Mouse (Mus musculus) liver, embryonic 12.5 days (tissue): ENCODE results near the gene Creb1. TPM values are rescaled to one million over a fixed set of nuclear protein-coding genes. Genes with fewer than 3 reads are reported as not detected.

Experiments
- ATAC-seq: fragments of 200-750 bp; cut with Nextera tagmentation; 2 replicates; pipeline ENCODE4 v1.8.0; 2017; ENCODE audit warnings: moderate number of reproducible peaks, mild to moderate bottlenecking, moderate library complexity
- H3K27ac ChIP-seq: fragments of 300-500 bp; sonication (generic); 2 replicates; pipeline ENCODE4 v1.5.1; 2016; ENCODE audit warnings: mild to moderate bottlenecking
- H3K27me3 ChIP-seq: fragments of 300-500 bp; sonication (generic); replicated peaks from 2 replicates; pipeline ENCODE4 v1.6.1; 2016; ENCODE audit warnings: mild to moderate bottlenecking, moderate library complexity
- H3K36me3 ChIP-seq: fragments of 300-500 bp; sonication (generic); 2 replicates; pipeline ENCODE4 v1.6.1; 2016; ENCODE audit warnings: mild to moderate bottlenecking, moderate library complexity
- H3K4me1 ChIP-seq: fragments of 300-500 bp; sonication (generic); 2 replicates; pipeline ENCODE4 v1.6.1; 2016
- H3K4me2 ChIP-seq: fragments of 300-500 bp; sonication (generic); 2 replicates; pipeline ENCODE4 v1.6.1; 2016; ENCODE audit warnings: mild to moderate bottlenecking, moderate library complexity
- H3K4me3 ChIP-seq: fragments of 300-500 bp; sonication (generic); 2 replicates; pipeline ENCODE4 v1.5.1; 2016; ENCODE audit warnings: mild to moderate bottlenecking, moderate library complexity
- H3K9ac ChIP-seq: fragments of 300-500 bp; sonication (generic); 2 replicates; pipeline ENCODE4 v1.6.1; 2016; ENCODE audit warnings: mild to moderate bottlenecking, moderate library complexity
- H3K9me3 ChIP-seq: fragments of 300-500 bp; sonication (generic); replicated peaks from 2 replicates; pipeline ENCODE4 v1.6.1; 2016; ENCODE audit warnings: mild to moderate bottlenecking, moderate library complexity
- WGBS: fragments of 180-500 bp; shearing (Covaris S2); methylation state at CpG from one replicate; pipeline ENCODE4 v1.1.7; 2016; ENCODE audit not compliant: insufficient replicate concordance; 5-methylcytosine and 5-hydroxymethylcytosine counted together
- polyA plus RNA-seq: library from polyadenylated mRNA; unstranded; fragments of >200 nt; fragmentation: Nextera tagmentation; extraction: Ambion mirVana; gene quantifications from 2 replicates; pipeline ENCODE4 v1.2.1, GENCODE M21; 2016

Gene Creb1
- polyA plus RNA-seq, result 19.4 and 20.9 TPM in 2 replicates

DNA sequence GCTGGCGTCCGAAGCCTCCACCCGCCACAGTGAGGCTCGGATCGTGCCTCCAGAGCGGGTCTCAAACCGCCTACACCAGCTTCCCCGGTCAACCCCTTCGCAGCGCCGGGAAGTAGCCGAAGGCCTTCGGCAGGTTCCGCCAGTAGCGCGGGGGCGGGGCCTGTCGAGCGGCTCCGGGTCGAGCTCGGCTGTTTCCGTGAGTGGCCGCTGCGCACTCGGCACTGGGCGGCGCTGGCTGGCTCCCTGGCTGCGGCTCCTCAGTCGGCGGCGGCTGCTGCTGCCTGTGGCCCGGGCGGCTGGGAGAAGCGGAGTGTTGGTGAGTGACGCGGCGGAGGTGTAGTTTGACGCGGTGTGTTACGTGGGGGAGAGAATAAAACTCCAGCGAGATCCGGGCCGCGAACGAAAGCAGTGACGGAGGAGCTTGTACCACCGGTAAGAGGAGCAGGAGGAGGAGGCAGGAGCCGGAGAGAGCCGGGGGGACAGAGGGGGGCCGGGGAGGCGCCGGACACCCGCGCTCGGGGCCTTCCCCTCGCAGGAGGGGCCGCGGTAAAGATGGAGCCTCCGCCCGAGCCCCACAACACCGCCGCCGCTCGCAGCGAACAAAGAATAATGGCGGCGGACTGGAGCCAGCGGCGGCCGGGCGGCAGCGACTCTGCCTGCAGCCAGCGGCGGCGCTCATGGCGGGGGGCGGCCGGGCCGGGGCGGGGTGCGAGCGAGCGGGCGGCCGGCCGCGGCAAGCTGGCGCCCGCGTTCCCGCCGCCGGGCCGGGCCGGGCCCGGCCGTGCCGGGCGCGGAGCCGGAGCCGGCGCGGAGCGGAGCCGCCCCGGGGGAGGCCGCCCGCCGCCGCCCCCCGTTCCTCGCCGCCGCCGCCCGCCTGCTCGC is at the start of gene Creb1:
Gene Creb1, plus strand, starts transcription at position 57 of the 882 bp plus-strand sequence.
- H3K4me2 ChIP-seq, result peak within 1 kb of the TSS; percentile 93
- no peaks in the 10 kb centered on the region for H3K27me3 ChIP-seq
- H3K4me3 ChIP-seq, result peak within 1 kb of the TSS; percentile 90
- H3K4me1 ChIP-seq, result peaks cover 52% of the 10 kb centered on the region
- H3K36me3 ChIP-seq, result peaks cover 10% of the 10 kb centered on the region
- H3K9ac ChIP-seq, result peak within 1 kb of the TSS; percentile 96
- WGBS, result under 1% methylated on average over 80 of the region's 119 CpGs
- peak; percentile 93 for ATAC-seq
- peak within 1 kb of the TSS; percentile 100 for H3K27ac ChIP-seq
- H3K9me3 ChIP-seq, result no peaks in the 10 kb centered on the region

DNA sequence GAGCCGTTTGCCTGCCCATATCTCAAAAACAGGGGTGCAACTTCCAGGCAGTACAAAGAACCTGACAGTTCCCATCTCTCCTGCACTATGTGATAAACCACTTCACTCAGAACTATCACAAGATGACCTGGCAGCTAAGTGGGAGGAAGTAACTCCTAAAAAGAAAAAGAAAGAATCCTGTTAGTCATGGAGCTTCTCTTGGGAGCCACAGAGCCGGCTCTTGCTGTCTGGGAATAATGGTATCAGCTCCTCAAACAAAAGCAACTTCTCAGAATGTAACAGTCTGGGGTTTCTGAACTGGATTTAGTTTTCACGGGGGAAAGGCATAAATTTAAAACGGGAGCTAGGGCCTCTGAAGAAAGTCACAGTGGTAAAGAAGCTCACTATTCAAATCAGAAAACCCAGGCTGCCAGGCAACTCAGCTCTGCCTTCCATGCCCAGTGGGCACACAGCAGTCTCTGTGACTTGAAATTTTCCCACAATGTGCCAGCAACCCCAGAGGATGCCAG is 43.9 kb upstream of the Creb1 start:
- Histone ChIP-seq H3K4me2 (no peak overlapping the region), H3K27ac (no peak overlapping the region), H3K4me1 (peaks cover 12% of the 10 kb centered on the region; the same call in 1 of the 2 replicates), H3K9ac (no peak overlapping the region), H3K9me3 (no peaks in the 10 kb centered on the region), H3K36me3 (no peaks in the 10 kb centered on the region), H3K4me3 (no peak overlapping the region), H3K27me3 (no peaks in the 10 kb centered on the region)
- 24% methylated on average over 4 of the region's 4 CpGs for WGBS
- ATAC-seq, result no peak

GRCm38 (mm10) chr1:64496803-64497202 is 35.6 kb upstream of the Creb1 start:
- H3K36me3 ChIP-seq, result no peaks in the 10 kb centered on the region
- no peak overlapping the region for H3K4me2 ChIP-seq
- H3K9me3 ChIP-seq, result no peaks in the 10 kb centered on the region
- ATAC-seq, result peak; percentile 79
- H3K27me3 ChIP-seq, result no peaks in the 10 kb centered on the region
- H3K9ac ChIP-seq, result no peak overlapping the region
- peaks cover 10% of the 10 kb centered on the region for H3K4me1 ChIP-seq
- H3K27ac ChIP-seq, result 0 out of 2 replicates have a peak overlapping the region, but pooled peaks have one; percentile 38
- H3K4me3 ChIP-seq, result no peak overlapping the region

DNA sequence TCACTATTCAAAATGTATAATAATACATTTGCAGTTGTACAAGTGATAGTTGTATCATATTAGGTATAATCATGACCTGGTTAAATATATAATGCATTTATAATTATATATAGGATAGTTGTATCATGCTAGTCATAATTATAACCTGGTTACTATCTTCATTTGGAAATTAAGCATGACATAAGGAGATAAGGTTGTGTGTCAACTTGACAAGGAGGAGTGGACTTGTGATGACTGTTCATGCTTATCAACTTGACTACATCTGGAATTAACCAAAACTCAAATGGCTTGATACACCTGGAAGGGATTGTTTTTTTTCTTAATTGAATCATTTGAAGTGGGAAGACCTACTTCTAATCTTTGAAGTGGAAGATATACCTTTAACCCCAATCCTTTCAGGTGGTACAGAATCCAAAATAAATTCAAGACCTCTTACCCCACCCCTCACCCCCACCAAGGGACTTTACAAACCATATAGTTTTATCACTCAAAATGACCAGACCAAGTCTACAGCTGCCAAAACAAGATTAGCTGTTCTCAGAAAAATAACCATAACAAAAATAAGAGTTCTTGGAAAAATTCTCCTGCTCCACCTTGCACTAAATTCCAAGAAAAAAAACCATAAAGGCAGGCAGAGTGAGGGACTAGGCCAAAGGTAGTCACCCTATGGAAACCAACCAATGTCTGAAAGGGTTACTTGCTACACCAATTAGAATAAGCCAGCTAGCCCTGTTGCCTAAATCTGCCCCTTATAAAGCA is 30.9 kb upstream of the Creb1 start:
- Histone ChIP-seq H3K9ac (no peak overlapping the region), H3K27me3 (no peaks in the 10 kb centered on the region), H3K9me3 (no peaks in the 10 kb centered on the region), H3K4me3 (no peak overlapping the region), H3K36me3 (no peaks in the 10 kb centered on the region), H3K4me1 (peaks cover 16% of the 10 kb centered on the region), H3K27ac (no peak overlapping the region), H3K4me2 (no peak overlapping the region)
- peak; percentile 78 for ATAC-seq

DNA sequence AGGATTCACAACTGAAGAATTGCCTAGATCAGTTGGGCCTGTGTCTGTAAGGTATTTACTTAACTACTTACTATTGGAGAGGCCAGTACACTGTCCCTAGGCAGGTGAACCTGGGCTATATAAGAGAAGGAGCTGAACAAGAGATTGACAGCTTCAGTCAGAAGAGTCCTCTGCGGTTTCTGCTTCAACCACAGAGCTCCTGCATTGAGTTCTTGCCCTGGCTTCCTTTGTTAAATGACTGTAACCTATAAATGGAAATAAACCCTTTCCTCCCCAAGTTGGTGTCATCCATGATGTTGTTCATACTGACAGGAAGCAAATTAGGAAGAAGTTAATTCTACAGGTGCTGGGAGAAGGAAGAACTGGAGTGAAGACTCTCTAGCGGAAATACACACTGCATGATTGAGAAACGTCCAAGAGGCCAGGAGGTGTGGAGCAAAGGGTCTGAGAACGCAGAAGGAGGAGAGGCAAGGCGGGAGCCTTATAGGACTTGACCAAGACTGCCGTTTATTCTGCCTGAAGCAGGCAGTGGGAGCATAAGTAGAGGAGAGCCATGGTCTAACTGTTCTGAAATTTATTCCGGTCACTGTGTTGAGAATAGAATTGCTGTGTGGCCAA is 23.9 kb upstream of the Creb1 start:
- no peak overlapping the region for H3K4me3 ChIP-seq
- no peak for ATAC-seq
- H3K4me2 ChIP-seq, result no peak overlapping the region
- no peaks in the 10 kb centered on the region for H3K4me1 ChIP-seq
- H3K9ac ChIP-seq, result no peak overlapping the region
- H3K9me3 ChIP-seq, result no peaks in the 10 kb centered on the region
- H3K27me3 ChIP-seq, result no peaks in the 10 kb centered on the region
- no peaks in the 10 kb centered on the region for H3K36me3 ChIP-seq
- WGBS, result 61% methylated on average over 7 of the region's 7 CpGs
- no peak overlapping the region for H3K27ac ChIP-seq

GRCm38 (mm10) chr1:64509678-64510077 is 22.8 kb upstream of the Creb1 start:
- Histone ChIP-seq H3K27ac (no peak overlapping the region), H3K27me3 (no peaks in the 10 kb centered on the region), H3K36me3 (no peaks in the 10 kb centered on the region), H3K9me3 (no peaks in the 10 kb centered on the region), H3K4me3 (no peak overlapping the region), H3K4me1 (0 out of 2 replicates have a peak, but pooled peaks cover under 1% of the 10 kb centered on the region), H3K9ac (no peak overlapping the region), H3K4me2 (no peak overlapping the region)
- ATAC-seq, result no peak
- 78% methylated on average over 1 of the region's 1 CpGs for whole genome bisulfite sequencing

- ATAC-seq, result no peak
Measured at GRCm38 (mm10) chr1:64514184-64514583, 18.3 kb upstream of the Creb1 start.

DNA sequence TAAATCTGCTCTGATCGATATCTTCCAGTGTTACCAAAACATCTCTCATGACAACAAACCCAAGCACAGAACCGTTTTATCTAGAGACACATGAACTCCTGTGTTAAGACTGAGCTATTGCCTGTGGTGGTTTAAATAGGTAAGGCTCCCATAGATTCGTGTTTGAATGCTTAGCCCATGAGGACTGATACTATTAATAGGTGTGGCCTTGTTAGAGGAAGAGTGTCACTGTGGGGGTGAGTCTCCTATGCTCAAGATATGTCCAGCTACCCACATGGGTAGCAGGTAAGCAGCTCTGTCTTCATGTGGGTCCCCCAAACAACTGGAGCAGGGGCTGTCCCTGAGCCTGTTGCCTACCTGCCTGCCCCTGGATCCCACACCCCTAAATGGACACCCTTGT is 15.9 kb upstream of the Creb1 start:
- Histone ChIP-seq H3K4me2 (no peak overlapping the region), H3K9ac (no peak overlapping the region), H3K27ac (no peak overlapping the region), H3K9me3 (no peaks in the 10 kb centered on the region), H3K4me3 (no peak overlapping the region), H3K4me1 (peaks cover 2% of the 10 kb centered on the region; the same call in 1 of the 2 replicates), H3K27me3 (no peaks in the 10 kb centered on the region), H3K36me3 (no peaks in the 10 kb centered on the region)
- 54% methylated on average over 3 of the region's 3 CpGs for WGBS
- no peak; the same call in 1 of the 2 replicates for ATAC-seq

More at GRCm38 (mm10) chr1:64514184-64514583, 18.3 kb upstream of the Creb1 start:
- Histone ChIP-seq H3K36me3 (no peaks in the 10 kb centered on the region), H3K9me3 (no peaks in the 10 kb centered on the region), H3K4me2 (no peak overlapping the region), H3K4me1 (peaks cover 2% of the 10 kb centered on the region; the same call in 1 of the 2 replicates), H3K27me3 (no peaks in the 10 kb centered on the region), H3K27ac (no peak overlapping the region), H3K9ac (no peak overlapping the region), H3K4me3 (no peak overlapping the region)
- WGBS, result 74% methylated on average over 7 of the region's 7 CpGs

- no peak overlapping the region for H3K4me2 ChIP-seq
- ATAC-seq, result no peak
- H3K27ac ChIP-seq, result no peak overlapping the region
- 40% methylated on average over 3 of the region's 3 CpGs for WGBS
- H3K9me3 ChIP-seq, result no peaks in the 10 kb centered on the region
- H3K9ac ChIP-seq, result no peak overlapping the region
- H3K4me3 ChIP-seq, result no peak overlapping the region
- peaks cover 2% of the 10 kb centered on the region; the same call in 1 of the 2 replicates for H3K4me1 ChIP-seq
- no peaks in the 10 kb centered on the region for H3K36me3 ChIP-seq
- no peaks in the 10 kb centered on the region for H3K27me3 ChIP-seq
Measured at GRCm38 (mm10) chr1:64518480-64518879, 14.0 kb upstream of the Creb1 start.

DNA sequence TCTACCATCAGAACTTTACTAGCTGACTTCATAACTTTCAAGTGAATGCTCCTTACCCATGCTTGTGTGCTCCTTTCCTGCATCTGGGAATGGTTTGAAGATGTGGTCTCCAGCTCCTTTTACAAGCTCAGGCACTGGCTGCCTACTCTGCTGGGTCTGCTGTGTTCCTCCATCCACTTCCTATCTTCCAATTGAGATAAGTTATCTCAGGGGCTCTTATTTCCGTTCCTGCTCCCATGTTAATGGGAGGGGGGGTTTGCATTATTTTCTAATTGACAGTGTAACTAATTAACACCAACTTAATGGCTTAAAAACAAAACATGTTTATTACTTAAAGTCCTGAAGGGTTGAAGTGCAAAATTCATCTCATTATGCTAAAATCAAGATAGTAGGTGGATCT is 13.1 kb upstream of the Creb1 start:
- Histone ChIP-seq H3K36me3 (no peaks in the 10 kb centered on the region), H3K4me2 (no peak overlapping the region), H3K27me3 (no peaks in the 10 kb centered on the region), H3K4me3 (no peak overlapping the region), H3K9me3 (no peaks in the 10 kb centered on the region), H3K27ac (no peak overlapping the region), H3K4me1 (peaks cover 2% of the 10 kb centered on the region; the same call in 1 of the 2 replicates), H3K9ac (no peak overlapping the region)
- ATAC-seq, result no peak
- 2% methylated on average over 1 of the region's 1 CpGs for WGBS

DNA sequence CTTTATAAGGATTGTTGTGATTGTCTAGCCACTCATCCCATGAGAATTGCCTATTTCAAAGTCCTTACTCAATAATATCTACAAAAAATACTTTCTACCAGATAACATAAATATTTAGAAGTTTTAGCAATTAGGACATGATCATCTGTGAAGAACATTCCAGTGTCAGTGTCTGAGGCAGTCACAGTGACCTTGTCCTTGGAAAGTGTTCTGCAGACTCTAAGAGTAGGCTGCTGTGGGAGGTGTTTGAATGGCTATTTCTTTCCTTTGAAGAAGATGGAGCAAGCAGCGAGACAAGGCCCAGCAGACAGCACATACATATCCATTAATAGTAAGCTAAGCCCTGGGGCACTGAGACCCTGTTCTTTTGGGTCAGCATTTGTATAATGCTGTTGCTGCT is 12.5 kb upstream of the Creb1 start:
- Histone ChIP-seq H3K4me2 (no peak overlapping the region), H3K36me3 (no peaks in the 10 kb centered on the region), H3K4me1 (peaks cover 5% of the 10 kb centered on the region; the same call in 1 of the 2 replicates), H3K27me3 (no peaks in the 10 kb centered on the region), H3K9ac (no peak overlapping the region), H3K9me3 (no peaks in the 10 kb centered on the region), H3K4me3 (no peak overlapping the region), H3K27ac (no peak overlapping the region)
- no peak for ATAC-seq
- 53% methylated on average over 1 of the region's 1 CpGs for WGBS
